Mouse (Mus musculus) kidney, embryonic 15.5 days (tissue): ENCODE measurements at regions not wholly inside any gene's neighbourhood (a gene's known extent, or its start where the extent isn't known, plus 50 kb on each side); places are given as distances from the start of the nearest gene placed in this dataset.
A peak's percentile ranks its signal among the peaks of the same experiment; 100 is the strongest.

Source experiments
- ATAC-seq: fragments of 200-750 bp; cut with Nextera tagmentation; replicated peaks from 2 replicates; pipeline ENCODE4 v1.8.0; 2017; ENCODE audit warnings: moderate TSS enrichment; ENCODE audit not compliant: low FRiP score
- H3K27ac ChIP-seq: fragments of 300-500 bp; sonication (generic); 2 replicates; pipeline ENCODE4 v1.5.1; 2015; ENCODE audit warnings: mild to moderate bottlenecking, inconsistent platforms
- H3K27me3 ChIP-seq: fragments of 300-500 bp; sonication (generic); 2 replicates; pipeline ENCODE4 v1.6.1; 2015; ENCODE audit warnings: inconsistent platforms
- H3K36me3 ChIP-seq: fragments of 300-500 bp; sonication (generic); 2 replicates; pipeline ENCODE4 v1.6.1; 2015; ENCODE audit warnings: inconsistent platforms
- H3K4me1 ChIP-seq: fragments of 300-500 bp; sonication (generic); 2 replicates; pipeline ENCODE4 v1.6.1; 2015; ENCODE audit warnings: inconsistent platforms
- H3K4me2 ChIP-seq: fragments of 300-500 bp; sonication (generic); 2 replicates; pipeline ENCODE4 v1.6.1; 2015; ENCODE audit warnings: moderate library complexity, mild to moderate bottlenecking, inconsistent platforms
- H3K4me3 ChIP-seq: fragments of 300-500 bp; sonication (generic); replicated peaks from 2 replicates; pipeline ENCODE4 v1.5.1; 2015; ENCODE audit warnings: mild to moderate bottlenecking, inconsistent platforms
- H3K9ac ChIP-seq: fragments of 300-500 bp; sonication (generic); 2 replicates; pipeline ENCODE4 v1.6.1; 2015; ENCODE audit warnings: mild to moderate bottlenecking, inconsistent platforms
- H3K9me3 ChIP-seq: fragments of 300-500 bp; sonication (generic); replicated peaks from 2 replicates; pipeline ENCODE4 v1.6.1; 2016; ENCODE audit warnings: inconsistent platforms
- WGBS: fragments of 180-500 bp; shearing (Covaris S2); methylation state at CpG from one replicate; pipeline ENCODE4 v1.1.7; 2015; ENCODE audit warnings: mixed read lengths; 5-methylcytosine and 5-hydroxymethylcytosine counted together

DNA sequence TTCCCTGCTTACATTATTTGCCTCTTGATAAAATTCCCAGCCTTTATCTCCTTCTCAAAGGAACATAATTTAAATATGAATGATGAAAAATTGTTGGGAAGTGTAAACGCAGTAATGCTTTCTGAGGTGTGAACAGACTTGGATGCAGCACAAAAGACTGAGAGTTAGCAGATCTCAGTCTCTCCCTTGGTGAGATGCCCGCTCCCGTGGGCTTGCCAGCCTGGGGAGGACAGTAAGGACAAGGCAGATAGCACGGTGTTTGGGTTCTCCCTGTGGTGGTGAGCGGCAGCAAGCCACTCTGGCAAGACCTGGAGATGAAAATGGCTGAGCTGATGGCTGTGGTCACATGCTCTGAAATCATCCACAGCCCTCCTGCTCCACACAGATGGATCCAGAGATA, 176.8 kb upstream of the Cdh4 start:
- no peak overlapping the region for H3K27ac ChIP-seq
- peaks cover 18% of the 10 kb centered on the region for H3K4me1 ChIP-seq
- WGBS, result 74% methylated on average over 5 of the region's 5 CpGs
- no peak overlapping the region for H3K4me2 ChIP-seq
- H3K27me3 ChIP-seq, result no peaks in the 10 kb centered on the region
- no peak overlapping the region for H3K9ac ChIP-seq
- ATAC-seq, result no peak
- no peak overlapping the region for H3K4me3 ChIP-seq
- no peaks in the 10 kb centered on the region for H3K9me3 ChIP-seq
- no peaks in the 10 kb centered on the region for H3K36me3 ChIP-seq

DNA sequence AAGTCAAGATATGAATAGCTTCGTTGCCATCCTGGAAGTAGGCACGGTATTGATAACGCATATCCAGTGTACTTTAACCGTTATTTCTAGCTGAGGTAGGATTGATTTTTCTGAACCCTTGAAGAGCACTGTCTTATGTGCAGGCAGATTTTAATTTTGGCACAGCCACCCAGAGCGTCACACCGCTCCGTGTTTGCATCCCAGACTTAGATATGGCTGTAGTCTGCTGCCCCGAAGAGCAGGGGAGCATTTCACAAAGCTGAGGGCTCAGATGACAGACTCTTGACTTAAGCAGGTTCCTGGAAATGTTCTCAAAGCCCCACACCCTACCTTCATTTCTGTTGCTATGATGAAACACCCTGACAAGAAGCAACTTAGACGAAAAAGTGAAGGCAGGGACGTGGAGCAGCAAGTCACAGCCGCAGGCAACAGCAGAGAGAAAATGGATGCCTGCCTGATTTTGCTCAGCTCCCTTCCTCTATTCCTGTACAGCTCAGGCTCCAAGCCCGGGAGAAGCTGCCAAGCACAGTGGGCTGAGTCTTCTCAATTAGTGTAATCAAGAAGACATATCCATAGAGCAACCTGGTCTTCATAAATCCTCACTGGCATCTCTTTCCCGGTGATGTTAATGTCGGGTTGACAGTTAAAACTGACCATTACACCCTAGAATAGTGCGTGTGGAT, 164.9 kb upstream of the Cdh4 start:
- no peak overlapping the region for H3K4me2 ChIP-seq
- no peaks in the 10 kb centered on the region for H3K9me3 ChIP-seq
- H3K9ac ChIP-seq, result no peak overlapping the region
- no peak for ATAC-seq
- no peaks in the 10 kb centered on the region for H3K4me1 ChIP-seq
- 86% methylated on average over 15 of the region's 15 CpGs for WGBS
- H3K36me3 ChIP-seq, result no peaks in the 10 kb centered on the region
- H3K27me3 ChIP-seq, result no peaks in the 10 kb centered on the region
- H3K4me3 ChIP-seq, result no peak overlapping the region
- H3K27ac ChIP-seq, result no peak overlapping the region

DNA sequence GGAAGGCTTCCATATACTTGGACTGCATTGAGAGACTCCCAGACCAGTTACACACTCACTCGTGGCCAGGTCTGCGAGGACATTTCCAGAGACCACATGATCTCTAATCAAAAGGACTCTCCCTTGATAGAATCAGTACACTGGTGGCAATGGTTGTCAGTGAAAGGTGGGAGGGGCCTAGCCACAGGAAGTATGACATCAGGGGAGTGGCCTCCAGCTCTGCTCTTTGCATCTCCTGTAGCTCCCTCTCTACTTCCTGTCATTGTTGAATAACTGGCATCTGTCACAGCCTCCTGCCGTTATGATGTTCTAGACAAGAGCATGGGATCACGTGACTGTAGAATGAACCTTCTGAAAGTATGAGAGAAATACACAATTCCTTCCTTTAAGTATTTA, 164.3 kb upstream of the Cdh4 start:
- no peak for ATAC-seq
- no peak overlapping the region for H3K4me2 ChIP-seq
- no peaks in the 10 kb centered on the region for H3K36me3 ChIP-seq
- WGBS, result 82% methylated on average over 4 of the region's 4 CpGs
- no peaks in the 10 kb centered on the region for H3K9me3 ChIP-seq
- H3K9ac ChIP-seq, result no peak overlapping the region
- no peak overlapping the region for H3K4me3 ChIP-seq
- no peaks in the 10 kb centered on the region for H3K27me3 ChIP-seq
- H3K4me1 ChIP-seq, result no peaks in the 10 kb centered on the region
- H3K27ac ChIP-seq, result no peak overlapping the region

DNA sequence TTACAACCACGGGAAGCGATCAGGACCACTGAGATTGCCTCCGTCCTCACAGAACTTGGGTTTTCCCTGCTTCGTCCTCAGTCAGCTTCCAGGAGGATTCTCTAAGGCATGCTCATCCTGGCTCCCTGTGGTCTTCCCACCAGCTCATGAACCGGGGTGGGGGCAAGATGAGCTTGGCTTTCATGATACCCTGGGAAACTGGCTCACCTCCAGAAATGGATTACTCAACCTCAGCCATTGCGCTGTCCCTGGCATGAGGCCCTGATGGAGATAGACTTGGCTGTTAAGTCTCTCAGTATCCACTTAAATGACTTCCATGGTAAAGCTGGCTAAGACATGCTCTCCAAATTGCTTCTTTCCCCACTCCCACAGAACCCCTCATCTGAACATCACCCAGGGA, 160.0 kb upstream of the Cdh4 start:
- Histone ChIP-seq H3K9ac (no peak overlapping the region), H3K9me3 (no peaks in the 10 kb centered on the region), H3K27me3 (no peaks in the 10 kb centered on the region), H3K27ac (no peak overlapping the region), H3K4me3 (no peak overlapping the region), H3K4me2 (no peak overlapping the region), H3K4me1 (no peaks in the 10 kb centered on the region), H3K36me3 (no peaks in the 10 kb centered on the region)
- WGBS, result 87% methylated on average over 6 of the region's 6 CpGs
- no peak for ATAC-seq

DNA sequence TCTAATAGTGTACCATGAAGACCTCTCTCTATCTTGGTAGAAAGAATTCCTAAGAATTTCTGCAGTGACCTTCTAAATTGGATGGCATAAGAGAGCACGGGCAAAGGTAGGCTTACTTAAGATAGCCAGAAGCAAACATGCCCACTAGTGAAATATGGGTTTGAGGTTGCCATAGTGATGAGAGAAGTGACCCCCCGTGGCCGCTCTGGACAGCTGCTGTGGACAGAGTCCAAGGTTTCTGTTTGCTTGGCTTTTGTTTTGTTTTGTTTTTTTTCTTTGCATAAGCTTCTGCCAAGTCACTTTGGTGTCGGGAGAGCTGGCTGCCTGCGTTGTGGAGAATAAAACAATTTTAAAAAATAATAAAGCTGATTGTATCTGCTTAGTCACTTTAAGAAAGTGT, 151.8 kb upstream of the Cdh4 start:
- Histone ChIP-seq H3K4me3 (no peak overlapping the region), H3K9me3 (no peaks in the 10 kb centered on the region), H3K4me2 (no peak overlapping the region), H3K36me3 (no peaks in the 10 kb centered on the region), H3K9ac (no peak overlapping the region), H3K4me1 (no peaks in the 10 kb centered on the region), H3K27me3 (no peaks in the 10 kb centered on the region), H3K27ac (no peak overlapping the region)
- WGBS, result 49% methylated on average over 5 of the region's 5 CpGs
- no peak for ATAC-seq

DNA sequence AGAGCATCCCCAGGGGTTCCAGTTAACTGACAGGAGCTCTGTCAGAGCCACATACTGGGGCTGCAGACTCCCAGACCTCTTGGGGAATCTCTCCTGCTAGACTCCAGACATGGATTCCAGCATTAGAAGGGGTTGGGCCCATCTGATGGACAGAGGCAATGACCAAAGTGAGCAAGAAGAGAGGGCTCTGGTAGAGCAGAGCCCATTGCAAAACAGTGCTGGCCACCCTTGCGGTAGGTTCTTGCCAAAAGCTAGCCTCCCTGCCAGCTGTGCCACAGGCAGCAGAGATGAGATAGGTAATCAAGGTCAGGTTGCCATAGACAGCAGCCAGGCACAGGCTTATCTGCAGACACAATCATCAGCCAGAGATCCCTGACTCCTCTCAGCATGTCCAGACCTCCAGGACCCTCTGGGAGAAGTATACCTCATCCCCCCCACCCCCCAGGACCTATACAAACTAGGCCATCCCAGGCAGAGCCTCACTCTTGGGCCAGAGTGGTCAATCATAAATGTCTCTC, 151.1 kb upstream of the Cdh4 start:
- Histone ChIP-seq H3K36me3 (no peaks in the 10 kb centered on the region), H3K9me3 (no peaks in the 10 kb centered on the region), H3K4me2 (no peak overlapping the region), H3K27ac (no peak overlapping the region), H3K4me1 (no peaks in the 10 kb centered on the region), H3K4me3 (no peak overlapping the region), H3K27me3 (no peaks in the 10 kb centered on the region), H3K9ac (no peak overlapping the region)
- 83% methylated on average over 1 of the region's 1 CpGs for WGBS
- no peak for ATAC-seq

DNA sequence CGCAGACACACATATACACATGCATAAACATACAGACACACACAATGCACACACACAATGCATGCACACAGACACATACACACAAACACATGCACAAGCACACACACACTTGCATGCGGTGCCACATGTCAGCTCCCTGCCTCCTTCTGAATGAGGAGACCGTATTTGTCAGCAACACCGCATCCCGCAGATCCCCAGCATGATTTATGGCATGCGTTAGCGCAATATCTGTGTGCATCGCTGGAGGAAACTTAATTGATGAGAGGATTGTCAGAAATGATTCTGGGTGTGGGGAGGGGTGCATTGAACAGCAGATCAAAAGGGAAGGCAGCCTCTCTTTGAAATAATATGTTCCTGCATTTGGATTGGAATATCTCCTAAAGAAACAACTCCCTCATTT, 150.3 kb upstream of the Cdh4 start:
- 55% methylated on average over 8 of the region's 8 CpGs for WGBS

DNA sequence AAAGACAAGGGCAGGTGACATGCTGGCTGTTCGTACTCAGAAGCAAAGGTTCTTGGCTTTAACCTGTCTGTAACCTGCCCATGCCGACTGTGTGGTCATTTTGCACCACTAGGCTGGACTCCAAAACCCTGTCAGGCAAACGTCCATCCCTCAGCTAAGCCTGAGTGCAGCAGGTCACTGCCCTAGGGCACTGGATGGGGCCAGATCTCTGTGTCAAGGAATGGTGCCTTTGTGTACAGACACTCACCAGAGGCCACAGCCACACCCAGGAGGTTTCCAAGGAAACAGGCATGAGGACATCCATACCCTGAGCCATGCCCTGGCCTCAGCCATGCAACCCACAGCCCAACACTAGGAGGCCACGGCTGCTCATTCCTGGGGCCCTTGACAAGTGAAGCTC, 149.7 kb upstream of the Cdh4 start:
- Histone ChIP-seq H3K27ac (no peak overlapping the region), H3K9ac (no peak overlapping the region), H3K4me2 (no peak overlapping the region), H3K9me3 (no peaks in the 10 kb centered on the region), H3K4me1 (no peaks in the 10 kb centered on the region), H3K27me3 (no peaks in the 10 kb centered on the region), H3K36me3 (no peaks in the 10 kb centered on the region), H3K4me3 (no peak overlapping the region)
- WGBS, result 45% methylated on average over 4 of the region's 4 CpGs
- 0 out of 2 replicates have a peak, but pooled peaks have one; percentile 18 for ATAC-seq

More for the DNA sequence above, 150.3 kb upstream of the Cdh4 start:
- Histone ChIP-seq H3K27ac (no peak overlapping the region), H3K4me2 (no peak overlapping the region), H3K4me3 (no peak overlapping the region), H3K36me3 (no peaks in the 10 kb centered on the region), H3K4me1 (no peaks in the 10 kb centered on the region), H3K9ac (no peak overlapping the region), H3K27me3 (no peaks in the 10 kb centered on the region), H3K9me3 (no peaks in the 10 kb centered on the region)
- no peak for ATAC-seq

DNA sequence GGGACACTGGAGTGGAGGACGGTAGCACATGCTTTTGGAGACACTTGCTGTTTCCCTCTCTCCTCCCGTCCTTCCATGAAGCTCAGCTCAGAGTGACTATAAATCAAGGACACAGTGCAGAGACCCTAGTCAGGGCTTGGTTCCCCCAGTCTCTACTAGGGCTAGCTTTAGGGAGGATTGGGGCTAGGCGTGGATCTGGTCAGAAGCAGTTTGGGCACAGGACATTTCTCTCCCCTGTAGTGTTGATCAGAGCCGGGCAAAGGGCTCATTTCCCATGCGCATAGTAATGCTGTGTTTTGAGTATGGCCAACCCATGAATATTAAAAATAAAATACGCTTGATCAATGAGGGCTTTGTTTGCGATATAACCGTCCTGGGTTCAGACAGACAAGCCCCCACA, 149.1 kb upstream of the Cdh4 start:
- Histone ChIP-seq H3K4me1 (no peaks in the 10 kb centered on the region), H3K36me3 (no peaks in the 10 kb centered on the region), H3K27me3 (no peaks in the 10 kb centered on the region), H3K27ac (no peak overlapping the region), H3K4me3 (no peak overlapping the region), H3K9me3 (no peaks in the 10 kb centered on the region), H3K4me2 (no peak overlapping the region), H3K9ac (no peak overlapping the region)
- WGBS, result 69% methylated on average over 8 of the region's 8 CpGs
- ATAC-seq, result no peak

DNA sequence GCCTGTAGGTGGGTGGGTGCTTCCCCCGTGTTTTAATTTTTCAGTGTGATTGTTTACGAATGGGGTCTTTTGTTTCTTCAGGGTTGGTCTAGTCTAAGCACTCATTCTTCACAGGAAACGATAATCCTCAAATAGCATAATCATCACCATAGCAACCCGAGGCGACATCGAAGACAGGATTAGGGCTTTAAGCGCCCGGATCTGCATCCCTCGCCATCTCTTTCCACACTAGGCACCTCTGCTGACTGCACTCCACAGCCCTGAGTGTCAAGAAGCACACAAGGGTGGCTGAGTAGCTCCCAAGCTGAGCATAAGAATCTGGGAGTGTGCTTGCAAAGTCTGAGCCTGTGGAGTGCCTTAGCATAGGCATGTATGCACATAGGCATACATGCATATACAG, 145.2 kb upstream of the Cdh4 start:
- Histone ChIP-seq H3K4me2 (no peak overlapping the region), H3K4me1 (no peaks in the 10 kb centered on the region), H3K9ac (no peak overlapping the region), H3K4me3 (no peak overlapping the region), H3K9me3 (no peaks in the 10 kb centered on the region), H3K36me3 (no peaks in the 10 kb centered on the region), H3K27me3 (no peaks in the 10 kb centered on the region), H3K27ac (no peak overlapping the region)
- 87% methylated on average over 9 of the region's 9 CpGs for WGBS
- no peak for ATAC-seq

DNA sequence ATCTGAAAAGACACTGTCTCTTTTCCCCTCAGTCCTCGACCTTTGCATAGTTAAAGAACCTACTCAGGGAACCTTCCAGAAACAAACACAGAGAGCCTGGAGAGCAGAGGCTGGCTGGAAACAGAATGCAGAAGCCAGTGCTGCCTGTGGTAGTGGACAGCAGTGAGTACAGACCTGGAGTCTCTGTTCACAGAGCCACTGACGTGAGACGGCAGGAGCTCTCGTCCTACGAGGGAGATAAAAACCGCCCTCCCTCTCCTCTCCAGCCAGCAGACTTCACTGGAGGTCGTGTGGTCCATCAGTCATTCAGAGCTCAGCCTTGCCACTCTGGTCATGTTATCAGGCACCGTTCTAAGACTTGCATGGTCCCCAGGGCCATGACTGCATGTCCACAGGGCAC, 138.5 kb upstream of the Cdh4 start:
- Histone ChIP-seq H3K4me1 (peaks cover 22% of the 10 kb centered on the region), H3K27ac (no peak overlapping the region), H3K4me2 (no peak overlapping the region), H3K9me3 (no peaks in the 10 kb centered on the region), H3K27me3 (peaks cover 9% of the 10 kb centered on the region; the same call in 1 of the 2 replicates), H3K9ac (no peak overlapping the region), H3K36me3 (no peaks in the 10 kb centered on the region), H3K4me3 (no peak overlapping the region)
- ATAC-seq, result 0 out of 2 replicates have a peak, but pooled peaks have one; percentile 65
- WGBS, result 10% methylated on average over 8 of the region's 8 CpGs

DNA sequence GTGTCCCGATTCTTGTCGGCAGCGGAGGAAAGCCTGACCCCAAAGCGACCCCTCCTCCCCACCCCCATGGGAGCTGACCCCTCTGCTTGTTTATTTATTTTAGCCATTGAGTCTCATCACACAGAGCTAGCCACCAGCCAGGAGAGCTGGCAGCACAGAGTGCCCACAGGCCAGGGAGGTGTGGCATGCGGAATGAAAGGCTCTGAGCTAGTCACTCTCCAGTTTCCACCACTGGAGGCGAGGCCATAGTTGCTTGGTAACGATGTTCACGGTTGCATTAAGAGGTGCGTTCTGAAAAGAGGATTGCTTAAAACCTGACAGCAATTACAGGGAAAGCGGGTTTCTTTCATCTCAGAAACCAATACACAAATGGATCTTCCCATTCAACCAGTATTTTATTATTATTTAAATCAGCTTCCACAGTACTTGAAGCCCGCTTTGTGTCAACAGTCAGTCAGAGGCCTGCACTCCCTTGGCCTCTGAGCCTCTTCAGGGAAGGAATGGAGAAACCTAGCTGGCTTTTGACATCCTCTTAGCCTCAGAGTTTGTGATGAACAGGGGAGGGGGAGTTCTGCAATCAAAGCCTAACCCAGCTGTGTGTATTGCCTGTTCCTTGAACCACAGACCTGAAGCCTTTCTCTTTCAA, 134.8 kb upstream of the Cdh4 start:
- WGBS, result 18% methylated on average over 11 of the region's 11 CpGs
- H3K4me2 ChIP-seq, result 0 out of 2 replicates have a peak overlapping the region, but pooled peaks have one; percentile 2
- H3K9me3 ChIP-seq, result no peaks in the 10 kb centered on the region
- no peaks in the 10 kb centered on the region for H3K36me3 ChIP-seq
- H3K27ac ChIP-seq, result no peak overlapping the region
- H3K4me3 ChIP-seq, result no peak overlapping the region
- H3K9ac ChIP-seq, result no peak overlapping the region
- peaks cover 9% of the 10 kb centered on the region; the same call in 1 of the 2 replicates for H3K27me3 ChIP-seq
- H3K4me1 ChIP-seq, result peaks cover 22% of the 10 kb centered on the region
- peak; percentile 82 for ATAC-seq
